Mouse (Mus musculus) E14TG2a.4 (cell line): ENCODE measurements around the gene Cpne8.

Experiments used
- CTCF ChIP-seq: conservative IDR thresholded peaks from 2 replicates; pipeline ENCODE4 v1.5.1; 2014; ENCODE audit warnings: low read length
- NANOG ChIP-seq: IDR thresholded peaks from 2 replicates; pipeline ENCODE4 v1.6.1; 2014; ENCODE audit warnings: borderline replicate concordance, low read length, mixed read lengths

GRCm38 (mm10) chr15:90645828-90646227 lies 33.4 kb downstream of the Cpne8 start:
- TF ChIP-seq CTCF (no peak), NANOG (no peak)
